Mouse (Mus musculus): ENCODE data around the gene Ubiad1.

The Ubiad1 gene

DNA sequence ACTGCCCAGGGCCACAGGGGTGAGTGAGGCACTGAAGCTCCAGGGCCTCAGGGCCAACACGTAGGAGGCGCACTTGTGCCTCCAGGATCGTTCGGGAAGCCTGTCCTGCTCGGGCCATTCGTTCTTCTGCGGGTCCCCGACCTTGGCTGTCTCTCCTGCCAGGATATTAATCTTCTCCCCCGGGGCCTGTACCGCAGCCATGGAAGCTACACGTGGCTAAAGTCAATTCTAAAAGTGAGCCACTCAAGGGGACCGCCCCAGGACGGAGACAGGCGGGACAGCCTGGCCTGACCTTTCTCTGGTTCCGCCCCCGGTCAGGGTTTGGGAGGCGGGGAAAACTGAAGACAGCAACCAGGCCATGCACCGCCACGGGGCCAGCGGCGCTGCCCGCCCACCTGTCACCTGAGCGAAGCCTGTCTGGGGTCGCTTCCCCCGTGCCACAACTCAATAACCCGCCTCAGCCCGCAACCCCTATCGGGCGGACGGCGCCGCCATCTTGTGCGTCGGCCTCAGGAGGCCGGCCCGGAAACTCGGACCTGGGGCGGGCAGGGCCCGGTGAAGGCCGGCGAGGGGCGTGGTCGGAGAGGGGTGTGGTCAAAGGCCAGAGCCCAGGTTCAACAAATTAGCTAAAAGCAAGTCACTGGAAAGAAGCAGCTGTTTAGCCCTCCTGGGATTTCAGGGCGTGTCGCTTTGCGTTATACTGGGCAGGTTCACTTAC lies at the start of gene Ubiad1:
TSS of gene Ubiad1 (minus strand) at position 522 of the 718 bp plus-strand sequence.
- peak; percentile 87 to 91 for DNase-seq

DNA sequence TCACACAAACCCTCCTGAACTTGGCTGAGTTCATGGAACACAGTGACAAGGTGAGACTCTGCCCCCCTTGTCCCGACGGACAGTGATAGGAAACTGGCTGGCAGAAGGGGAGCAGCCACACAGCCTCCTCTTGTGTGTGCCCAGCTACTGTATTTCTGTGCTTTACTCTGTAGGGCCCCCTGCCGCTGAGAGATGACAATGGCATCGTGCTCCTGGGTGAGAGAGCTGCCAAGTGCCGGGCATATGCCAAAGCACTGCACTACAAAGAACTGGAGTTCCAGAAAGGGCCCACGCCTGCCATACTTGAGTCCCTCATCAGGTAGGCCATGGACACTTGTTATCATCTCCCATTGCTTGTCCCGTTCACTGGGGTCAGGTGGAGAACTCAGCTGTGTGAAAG lies 46.9 kb upstream of the Ubiad1 start:
- peak; percentile 74 to 80 for DNase-seq

DNA sequence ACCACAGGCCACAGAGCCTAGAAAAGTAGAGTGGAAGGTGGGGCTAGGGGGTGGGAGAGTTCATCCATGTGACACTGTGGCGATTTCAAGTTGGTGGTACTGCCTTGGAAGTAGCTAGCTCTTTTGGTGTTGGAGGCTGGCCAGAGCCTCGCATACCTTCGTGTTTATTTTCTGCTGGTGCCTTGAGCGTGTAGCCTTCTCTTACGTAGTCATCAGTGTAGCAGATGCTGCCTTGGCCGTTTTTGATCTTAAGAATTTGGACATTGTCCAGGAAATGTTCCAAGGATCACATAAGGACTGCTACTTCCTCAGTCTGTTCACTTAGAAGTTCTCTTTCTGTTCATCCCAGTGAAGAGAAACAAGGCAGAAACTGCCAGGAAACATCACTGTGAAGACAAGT lies 45.9 kb upstream of the Ubiad1 start:
- no peak for DNase-seq

DNA sequence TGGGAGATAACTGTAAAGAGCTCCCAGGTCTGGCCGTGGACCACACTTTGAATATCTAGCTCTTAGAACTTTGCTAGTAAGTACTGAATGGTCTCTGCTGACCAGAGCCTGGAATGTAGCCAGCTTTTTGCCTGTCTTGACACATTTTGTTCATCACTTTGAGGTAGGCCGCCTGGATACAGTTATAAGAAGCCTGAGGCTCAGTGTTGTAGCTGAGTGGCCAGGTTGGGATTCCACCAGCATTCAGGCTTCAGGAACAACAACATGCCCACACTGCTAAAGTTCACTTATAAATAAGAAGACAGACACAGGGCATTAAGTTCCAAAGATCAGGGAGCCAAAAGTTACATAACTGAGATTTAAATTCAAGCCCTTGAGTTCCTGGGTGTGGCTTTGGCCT lies 43.3 kb upstream of the Ubiad1 start:
- no peak for DNase-seq

DNA sequence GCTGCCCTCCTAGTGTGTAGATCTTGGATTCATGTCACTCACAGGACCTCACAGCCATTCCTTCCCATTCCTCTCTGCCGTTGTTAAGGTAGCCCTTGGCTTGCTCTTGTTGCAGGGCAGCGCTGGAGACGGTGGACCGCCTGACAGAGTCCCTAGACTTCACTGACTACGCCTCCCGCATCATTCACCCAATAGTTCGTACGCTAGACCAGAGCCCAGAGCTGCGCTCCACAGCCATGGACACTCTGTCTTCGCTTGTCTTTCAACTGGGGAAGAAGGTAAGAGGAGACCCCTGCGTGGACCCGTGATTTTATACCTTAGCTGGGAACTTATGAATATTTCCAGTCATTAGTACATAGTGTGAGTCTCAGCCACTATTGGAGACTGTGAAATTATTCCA lies 39.9 kb upstream of the Ubiad1 start:
- no peak for DNase-seq

DNA sequence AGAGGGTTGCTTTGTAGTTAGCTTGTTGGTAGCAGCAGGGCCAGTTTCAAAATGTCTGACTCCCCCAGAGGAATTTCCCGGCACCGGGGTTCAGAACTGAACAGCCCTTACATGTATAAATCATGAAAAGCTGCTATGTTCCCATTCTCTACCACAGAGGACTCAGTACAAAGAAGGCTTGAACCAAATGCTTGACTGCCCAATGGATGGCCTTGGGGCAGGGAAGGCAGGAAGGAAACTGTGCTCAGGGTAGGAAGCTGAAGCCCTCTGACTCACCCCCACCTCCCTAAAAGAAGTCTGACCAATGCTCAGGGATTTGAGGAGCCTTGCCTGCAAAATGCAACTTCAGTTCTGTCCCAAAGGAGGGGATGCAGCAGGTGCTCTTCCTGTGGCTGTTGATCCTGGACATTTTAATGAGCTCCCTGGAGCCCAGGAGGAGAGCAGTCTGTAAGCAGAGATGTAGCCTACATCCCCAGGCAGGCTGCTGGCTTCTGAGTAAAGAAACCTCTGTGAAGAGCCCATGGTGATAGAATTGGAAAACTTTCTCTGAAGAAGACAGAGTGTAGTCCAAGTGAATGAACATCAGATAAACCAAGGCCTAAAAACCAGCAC lies 37.1 kb upstream of the Ubiad1 start:
- DNase-seq, result no peak

GRCm38 (mm10) chr4:148480245-148480644 lies 35.7 kb upstream of the Ubiad1 start:
- no peak for DNase-seq

GRCm38 (mm10) chr4:148473496-148473895 lies 28.9 kb upstream of the Ubiad1 start:
- no peak for DNase-seq

GRCm38 (mm10) chr4:148472436-148473174 lies 28.0 kb upstream of the Ubiad1 start:
- no peak for DNase-seq

DNA sequence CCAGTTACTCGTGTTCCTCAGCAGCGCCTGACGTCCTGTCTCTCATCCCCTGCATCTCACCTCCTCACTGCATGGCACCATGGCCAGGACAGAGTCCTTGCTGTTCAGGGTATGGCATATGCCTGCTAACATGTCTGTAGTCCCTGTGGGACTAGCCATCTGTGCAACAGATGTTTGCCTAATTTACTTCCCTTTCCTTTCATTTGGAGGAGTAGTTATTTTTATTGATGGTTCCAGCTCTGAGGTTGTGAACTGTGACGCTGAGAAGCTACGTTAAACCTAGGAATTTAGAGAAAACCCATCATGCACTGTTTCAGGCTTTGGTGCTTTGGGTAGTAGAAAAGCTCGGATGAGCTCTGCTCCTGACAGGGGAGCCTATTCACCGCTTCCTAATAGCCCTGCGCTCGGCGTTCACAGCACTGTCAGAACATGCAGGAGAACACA lies 26.8 kb upstream of the Ubiad1 start:
- no peak for DNase-seq

DNA sequence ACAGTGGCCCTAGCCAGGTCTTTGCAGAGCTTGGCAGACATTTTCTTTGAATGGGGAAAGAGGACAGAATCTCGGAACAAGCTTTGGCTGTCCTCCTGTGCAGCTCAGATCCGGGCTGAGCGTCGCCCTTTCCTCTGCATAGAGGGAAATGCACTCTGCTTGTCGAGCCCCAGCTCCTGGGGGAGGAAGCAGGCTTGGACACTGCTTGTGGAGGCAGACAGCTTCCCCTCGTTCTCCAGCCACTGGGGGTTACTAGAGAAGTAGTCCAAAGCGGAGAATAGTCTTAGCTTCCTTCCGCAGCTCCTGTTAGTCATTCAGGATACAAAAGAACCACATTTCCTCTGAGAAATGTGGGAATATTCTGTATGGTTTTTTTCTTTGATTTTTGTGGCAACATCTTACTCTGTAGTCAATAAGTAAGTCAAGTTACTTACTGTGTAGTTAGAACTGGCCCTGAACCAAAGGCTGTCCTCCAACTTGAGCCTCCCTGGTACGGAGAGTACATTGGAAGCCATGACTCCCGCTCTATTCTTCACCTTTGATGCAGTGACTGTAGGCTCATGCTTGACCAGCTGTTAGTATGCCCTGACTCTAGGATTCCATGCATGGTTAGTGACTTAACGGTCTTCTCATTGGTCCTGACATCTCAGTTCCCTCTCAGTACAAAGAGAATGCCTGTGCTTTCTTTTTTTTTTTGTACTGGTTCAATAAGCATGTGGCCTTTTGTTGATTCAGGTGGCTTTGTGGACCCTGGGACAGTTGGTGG lies 25.1 kb upstream of the Ubiad1 start:
- DNase-seq, result no peak

DNA sequence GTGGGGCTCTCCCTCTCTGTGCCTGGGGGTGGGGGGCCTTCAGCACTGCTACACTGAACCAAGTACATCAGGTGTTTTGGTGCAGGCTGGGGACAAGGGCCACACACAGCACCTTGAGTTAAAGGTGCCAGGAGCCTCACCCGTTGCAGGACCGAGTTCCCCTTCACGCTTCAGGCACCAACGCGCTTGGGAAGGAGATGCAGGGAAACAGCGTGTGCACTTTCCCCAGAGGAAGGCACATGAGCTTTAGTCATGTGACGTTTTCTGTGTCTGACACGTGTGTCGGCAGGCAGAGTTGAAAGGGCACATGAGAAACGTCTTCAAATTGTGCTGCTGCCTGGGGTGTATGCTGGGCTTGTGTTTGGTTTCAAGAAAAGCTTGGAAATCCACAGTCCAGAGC lies 23.8 kb upstream of the Ubiad1 start:
- no peak for DNase-seq

GRCm38 (mm10) chr4:148466511-148467079 lies 22.0 kb upstream of the Ubiad1 start:
- no peak for DNase-seq

GRCm38 (mm10) chr4:148464869-148465268 lies 20.3 kb upstream of the Ubiad1 start:
- DNase-seq, result no peak

- DNase-seq, result no peak
These were observed 19.7 kb upstream of the Ubiad1 start for GRCm38 (mm10) chr4:148464301-148464700.

DNA sequence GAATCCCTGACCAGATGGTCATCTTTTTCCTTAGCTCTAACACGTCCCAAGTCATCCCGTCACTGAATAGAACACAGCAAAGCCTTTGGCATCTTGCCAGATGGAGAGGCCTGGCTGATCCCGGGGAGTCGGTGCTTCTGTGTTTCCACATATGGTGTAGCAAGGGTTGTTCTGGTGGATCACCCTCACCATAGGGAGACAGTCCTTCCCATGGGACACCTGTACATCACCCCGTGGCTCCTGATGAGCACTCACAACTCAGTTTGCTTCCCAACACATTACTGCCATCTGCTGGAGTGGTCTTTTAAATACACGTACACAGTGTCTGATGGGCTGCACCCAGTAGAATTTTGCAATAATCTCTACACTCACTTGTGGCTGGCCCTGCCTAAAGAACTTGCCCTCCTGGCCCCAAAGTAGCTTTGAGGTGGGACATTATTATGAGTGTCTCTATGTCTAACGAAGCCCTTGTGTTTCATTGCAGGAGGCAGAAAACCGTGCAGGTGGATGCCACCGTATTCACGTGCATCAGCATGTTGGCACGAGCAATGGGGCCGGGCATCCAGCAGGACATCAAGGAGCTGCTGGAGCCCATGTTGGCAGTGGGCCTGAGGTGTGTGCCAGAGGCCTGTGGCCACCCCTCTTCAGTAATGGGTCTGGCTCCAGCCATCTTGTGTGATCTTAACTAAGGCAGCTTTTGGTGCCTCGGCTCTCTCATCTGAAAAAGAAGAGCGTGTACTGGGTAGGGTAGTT lies 18.8 kb upstream of the Ubiad1 start:
- DNase-seq, result peak; percentile 70 to 71

DNA sequence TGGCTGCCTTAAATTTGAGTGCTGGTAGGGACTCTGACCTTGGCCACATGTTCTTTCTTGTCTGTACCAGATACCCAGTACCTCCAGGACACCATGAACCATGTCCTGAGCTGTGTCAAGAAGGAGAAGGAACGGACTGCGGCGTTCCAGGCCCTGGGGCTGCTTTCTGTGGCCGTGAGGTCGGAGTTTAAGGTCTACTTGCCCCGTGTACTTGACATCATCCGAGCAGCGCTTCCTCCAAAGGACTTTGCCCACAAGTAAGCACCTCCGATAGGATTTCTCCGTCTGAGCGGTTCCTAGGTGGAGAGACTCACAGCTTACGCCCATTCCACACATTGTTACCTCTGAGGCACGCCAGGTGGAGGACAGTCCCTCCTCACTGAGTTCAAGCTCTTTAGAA lies 18.1 kb upstream of the Ubiad1 start:
- DNase-seq, result no peak

- no peak for DNase-seq
These were observed 17.2 kb upstream of the Ubiad1 start for GRCm38 (mm10) chr4:148461772-148462171.

GRCm38 (mm10) chr4:148460656-148461284 lies 16.2 kb upstream of the Ubiad1 start:
- peak in 1 of 2 experiments; percentile 27 for DNase-seq

DNA sequence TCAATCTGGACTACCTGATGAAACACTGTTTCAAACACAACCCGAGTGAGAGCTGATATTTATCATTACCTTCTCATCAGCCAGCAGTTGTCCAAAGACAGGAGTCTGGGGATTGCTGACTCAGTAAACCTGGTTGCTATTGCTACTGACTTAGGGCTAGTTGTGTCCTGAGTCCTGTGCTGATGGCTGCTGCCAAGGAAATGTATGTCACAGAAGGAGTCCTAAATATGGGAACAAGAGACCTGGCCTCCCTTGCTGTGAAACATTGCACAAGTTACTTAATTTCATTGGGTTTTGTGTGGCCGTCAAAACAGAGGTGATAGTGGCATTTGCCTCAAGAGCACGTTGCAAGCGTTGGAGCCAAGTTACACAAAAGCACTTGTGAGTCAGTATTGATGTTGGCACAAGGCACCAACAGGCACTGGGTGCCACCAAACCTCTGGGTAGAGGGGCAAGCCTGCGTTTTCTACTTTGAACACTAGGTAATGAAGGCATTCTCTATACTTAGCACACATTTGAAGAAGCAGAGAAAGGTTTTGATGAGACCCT lies 11.0 kb upstream of the Ubiad1 start:
- no peak for DNase-seq

DNA sequence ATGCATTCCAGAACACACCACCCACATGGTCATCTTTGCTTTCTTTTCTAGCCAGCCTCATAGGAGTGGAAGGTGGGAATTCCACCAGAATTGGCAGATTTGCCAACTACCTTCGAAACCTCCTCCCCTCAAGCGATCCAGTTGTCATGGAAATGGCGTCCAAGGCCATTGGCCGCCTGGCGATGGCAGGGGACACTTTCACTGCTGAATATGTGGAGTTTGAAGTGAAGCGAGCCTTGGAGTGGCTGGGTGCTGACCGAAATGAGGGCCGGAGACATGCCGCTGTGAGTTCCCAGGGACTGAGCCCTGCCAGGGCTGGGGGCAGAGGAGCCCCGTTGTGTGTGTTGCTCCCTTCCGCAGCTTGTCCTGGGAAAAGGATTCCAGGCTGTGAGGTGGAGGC lies 9.1 kb upstream of the Ubiad1 start:
- DNase-seq, result no peak

All from cerebellum, postnatal 25 days (tissue).